Mouse (Mus musculus) urinary bladder, postnatal 4 days (tissue): Measurements from ENCODE around the gene Lrtm2.

Source experiments
- DNase-seq, 2 experiments: peaks; one replicate each; pipeline ENCODE4 v3.0.0; 2021 to 2022; ENCODE audit warnings: low spot score in 2 of 2

Gene Lrtm2

DNA sequence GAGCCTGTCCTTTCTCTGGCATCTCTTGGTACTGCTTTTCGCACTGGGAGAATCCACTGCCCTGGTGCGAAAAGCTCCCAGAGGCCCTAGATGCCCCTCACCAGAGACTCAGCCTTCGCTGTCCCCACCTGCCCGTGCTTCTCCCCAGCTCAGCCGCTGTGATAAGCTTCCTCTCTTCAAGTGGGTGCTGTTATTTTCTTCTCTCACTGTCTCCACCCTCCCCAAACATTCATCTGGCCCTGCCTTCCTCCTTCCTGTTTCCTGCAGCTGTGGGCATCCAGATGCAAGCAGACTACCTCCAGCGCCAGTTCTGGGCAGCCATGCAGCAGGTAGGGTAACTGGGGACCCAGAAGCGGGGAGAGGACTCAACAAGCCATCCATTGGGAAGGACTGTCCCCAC is 5.6 kb upstream of the Lrtm2 start:
- DNase-seq = no peak

GRCm38 (mm10) chr6:119333831-119334230 is 3.3 kb upstream of the Lrtm2 start:
- DNase-seq = no peak

DNA sequence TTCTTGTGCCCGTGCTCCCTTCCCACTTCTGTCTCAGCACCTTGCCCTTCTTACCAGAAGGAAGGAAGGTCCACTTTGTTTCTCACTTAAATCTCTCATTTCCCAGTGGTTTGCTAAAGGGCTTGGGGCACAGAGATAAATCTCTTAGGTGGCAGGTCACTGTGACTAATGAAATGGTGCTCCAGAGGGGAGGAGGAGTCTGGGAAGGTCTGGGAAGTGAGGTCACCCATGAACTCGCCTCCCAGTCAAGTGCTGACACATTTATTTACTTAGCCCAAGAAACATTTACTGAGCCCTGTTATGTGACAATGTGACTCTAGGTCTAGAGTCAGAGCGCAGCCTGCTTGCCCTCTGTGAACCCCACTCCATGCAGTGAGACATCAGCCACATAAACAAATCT is 2.6 kb upstream of the Lrtm2 start:
- no peak for DNase-seq

GRCm38 (mm10) chr6:119332111-119332510 is 1.5 kb upstream of the Lrtm2 start:
- DNase-seq = no peak

GRCm38 (mm10) chr6:119329936-119330335 is 630 bp downstream of the Lrtm2 start:
- DNase-seq = no peak

DNA sequence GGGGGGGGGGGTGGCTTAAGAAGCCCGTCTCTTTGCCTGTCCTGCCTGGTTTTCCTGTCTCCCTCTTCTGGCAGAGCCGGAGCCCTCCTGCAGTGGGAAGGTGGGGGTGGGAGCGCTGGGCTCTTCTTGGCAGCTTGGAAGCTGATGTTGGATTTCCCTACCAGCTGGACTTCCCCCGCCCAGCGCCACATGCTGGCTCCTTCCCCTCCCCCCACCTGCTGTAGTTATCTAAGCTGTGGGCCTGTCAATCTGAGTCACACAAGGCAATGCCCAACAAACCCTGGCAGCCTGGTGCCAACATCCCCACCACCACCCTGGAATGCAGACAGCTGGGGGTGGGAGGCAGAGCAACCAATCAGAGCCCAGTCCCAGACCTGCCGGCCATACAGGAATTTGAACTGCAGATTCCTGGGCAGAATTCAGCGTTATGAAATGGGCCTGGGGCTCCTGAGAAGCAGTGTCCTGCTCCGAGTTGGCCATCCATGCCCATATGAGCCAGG is 1.3 kb downstream of the Lrtm2 start:
- DNase-seq = no peak

DNA sequence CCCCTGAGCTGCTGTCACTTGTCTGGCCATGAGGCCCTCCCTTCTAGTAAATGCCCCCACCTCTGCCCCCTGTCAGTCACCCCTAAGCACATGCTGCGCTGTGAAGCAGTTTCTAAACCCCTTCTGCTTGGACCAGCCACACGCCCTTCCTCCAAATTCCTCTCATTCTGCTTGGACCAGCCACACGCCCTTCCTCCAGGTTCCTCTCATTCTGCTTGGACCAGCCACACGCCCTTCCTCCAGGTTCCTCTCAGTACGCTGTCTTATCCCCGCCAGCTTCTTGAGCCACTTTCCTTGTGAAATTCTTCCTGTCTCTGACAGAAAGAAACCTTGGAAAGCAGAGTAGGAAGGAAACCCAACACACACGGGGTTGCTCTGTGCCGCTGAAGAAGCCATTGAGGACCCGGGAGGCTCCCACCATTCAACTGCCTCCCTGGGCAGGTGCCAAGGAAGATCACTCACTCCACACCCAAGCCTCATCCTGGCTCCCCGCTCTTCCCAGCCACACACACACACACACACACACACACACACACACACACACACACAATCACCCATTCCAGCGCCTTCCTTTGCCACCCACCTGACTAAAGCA is 1.9 kb downstream of the Lrtm2 start:
- no peak for DNase-seq

- DNase-seq = no peak
Measured at GRCm38 (mm10) chr6:119326541-119326940, 4.0 kb downstream of the Lrtm2 start.

- no peak for DNase-seq
Measured at GRCm38 (mm10) chr6:119325978-119326377, 4.6 kb downstream of the Lrtm2 start.

GRCm38 (mm10) chr6:119324776-119325175 is 5.8 kb downstream of the Lrtm2 start:
- no peak for DNase-seq

DNA sequence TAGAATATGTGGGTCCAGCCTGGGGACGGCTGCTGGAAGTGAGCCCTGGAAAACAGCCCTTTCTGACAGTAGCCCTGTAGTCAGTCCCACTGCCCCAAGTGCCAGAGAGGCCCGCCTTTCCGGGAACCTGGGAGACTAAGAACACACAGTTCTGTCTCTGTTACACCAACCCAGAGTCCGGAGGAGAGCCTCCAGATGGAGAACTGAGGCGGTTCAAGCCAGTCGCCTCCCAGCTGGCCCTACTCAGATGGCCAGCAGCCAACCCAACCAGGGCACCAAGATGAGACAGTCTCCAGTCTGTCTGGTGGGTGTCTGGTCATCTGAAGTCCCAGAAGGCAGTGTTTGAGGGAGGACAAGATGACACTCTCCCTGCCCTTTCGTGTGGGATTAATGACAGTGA is 8.8 kb downstream of the Lrtm2 start:
- DNase-seq = no peak

DNA sequence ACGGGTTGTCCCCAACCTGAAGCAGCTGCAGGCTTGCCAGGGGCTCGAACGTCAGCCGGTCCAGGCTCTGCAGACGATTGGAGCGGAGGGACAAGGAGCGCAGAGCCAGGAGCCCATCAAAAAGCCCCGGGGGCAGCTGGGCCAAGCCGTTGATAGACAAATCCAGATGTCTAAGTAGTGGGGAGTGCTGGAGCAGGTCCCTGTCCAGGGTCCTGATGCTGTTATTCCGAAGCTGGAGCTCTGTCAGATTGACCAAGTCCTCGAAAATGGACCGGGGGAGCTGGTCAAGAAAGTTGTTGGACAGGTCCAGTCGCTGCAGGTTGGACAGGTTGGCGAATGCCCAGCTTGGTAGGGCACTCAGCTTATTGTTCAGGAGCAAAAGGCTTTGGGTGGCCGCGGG is 10.1 kb downstream of the Lrtm2 start:
- no peak for DNase-seq

DNA sequence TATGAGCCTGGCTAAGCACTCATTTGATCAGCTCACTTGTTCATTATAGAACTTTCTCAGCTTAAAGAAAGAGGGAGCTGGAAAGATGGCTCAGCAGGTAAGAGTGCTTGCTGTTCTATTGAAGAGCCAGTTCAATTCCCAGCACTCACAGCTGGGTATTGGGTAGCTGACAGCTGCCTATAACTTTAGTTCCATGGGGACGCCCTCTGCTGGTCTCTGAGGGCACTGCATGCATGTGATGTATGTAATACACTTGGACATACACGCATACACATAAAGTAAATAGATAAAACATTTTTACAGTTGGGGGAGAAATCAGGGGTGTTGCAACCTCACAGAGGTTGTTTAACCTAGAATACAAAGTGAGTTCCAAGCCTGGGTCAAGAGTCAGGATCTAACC is 11.2 kb downstream of the Lrtm2 start:
- DNase-seq = no peak

- DNase-seq = no peak
Measured at GRCm38 (mm10) chr6:119318732-119319131, 11.8 kb downstream of the Lrtm2 start.

DNA sequence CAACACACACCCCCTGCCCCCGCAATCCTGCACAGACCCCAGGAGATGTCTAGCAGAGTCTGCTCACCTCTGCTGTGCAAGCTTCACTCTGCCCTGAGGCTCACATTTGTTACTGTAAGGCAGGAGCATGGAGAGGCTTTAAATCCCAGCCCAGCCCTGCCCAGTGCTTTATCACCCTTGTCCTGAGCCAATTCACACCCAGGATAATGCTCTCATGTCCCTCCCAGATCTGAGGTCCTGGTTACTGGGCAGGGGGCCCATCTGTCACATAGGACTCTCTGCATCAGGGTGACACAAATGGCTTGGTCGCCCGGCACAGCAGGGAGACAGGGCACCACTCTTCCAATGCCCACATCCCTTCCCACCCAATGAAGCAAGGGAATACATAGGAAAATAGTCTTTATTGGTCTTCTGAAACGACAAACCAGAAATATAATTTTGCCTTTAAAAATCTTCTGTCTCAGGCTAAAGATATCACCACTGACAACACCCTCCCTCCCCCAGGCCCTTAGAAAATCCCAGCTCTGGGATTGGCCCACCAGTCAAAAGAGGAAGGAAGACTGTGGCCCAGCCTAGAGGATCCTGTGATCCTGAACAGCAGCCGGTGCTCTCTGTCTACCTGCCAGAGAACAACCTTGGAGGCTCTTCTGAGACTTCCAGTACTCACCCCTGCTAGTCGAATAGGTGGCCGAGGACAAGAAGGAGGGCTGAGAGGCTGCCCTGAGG is 15.7 kb downstream of the Lrtm2 start:
- DNase-seq = no peak

DNA sequence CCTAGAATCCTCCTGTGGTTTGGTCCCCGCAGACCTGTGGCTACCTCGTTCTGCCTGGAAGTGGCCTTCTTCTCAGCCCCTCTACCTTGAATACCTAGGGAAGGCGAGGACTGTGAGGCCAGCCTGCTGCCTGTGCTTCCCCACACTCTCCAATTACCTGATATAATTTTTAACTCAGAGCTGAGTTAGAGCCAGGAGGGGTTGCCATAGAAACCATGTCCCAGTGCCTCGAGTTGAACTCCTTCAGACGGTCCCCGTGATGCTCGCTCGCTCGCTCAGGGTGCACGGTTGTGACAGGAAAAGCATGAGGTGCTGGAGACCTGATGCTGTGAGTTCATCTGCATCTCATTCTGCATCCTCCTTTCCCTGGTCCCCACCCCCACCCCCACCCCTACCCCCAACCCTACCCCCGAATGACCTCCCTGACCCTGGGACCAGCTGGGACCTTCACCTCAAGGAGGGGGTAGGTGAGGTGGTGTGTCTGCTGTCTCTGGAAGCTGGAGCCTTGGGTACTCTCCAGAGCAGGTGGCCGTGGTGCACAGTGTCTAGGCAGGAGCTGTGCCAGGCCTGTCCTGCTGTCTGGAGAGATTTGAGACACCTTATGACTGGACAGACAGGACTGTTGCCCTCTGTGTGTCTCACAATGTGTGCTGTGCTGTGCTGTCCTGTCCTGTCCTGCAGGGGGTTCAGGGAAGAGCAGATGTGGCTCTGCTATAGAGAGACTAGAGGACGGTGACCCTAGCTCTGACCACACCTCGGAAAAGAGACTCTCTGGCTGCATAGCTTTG is 16.8 kb downstream of the Lrtm2 start:
- DNase-seq = no peak

- no peak for DNase-seq
Measured at GRCm38 (mm10) chr6:119313096-119313495, 17.5 kb downstream of the Lrtm2 start.

DNA sequence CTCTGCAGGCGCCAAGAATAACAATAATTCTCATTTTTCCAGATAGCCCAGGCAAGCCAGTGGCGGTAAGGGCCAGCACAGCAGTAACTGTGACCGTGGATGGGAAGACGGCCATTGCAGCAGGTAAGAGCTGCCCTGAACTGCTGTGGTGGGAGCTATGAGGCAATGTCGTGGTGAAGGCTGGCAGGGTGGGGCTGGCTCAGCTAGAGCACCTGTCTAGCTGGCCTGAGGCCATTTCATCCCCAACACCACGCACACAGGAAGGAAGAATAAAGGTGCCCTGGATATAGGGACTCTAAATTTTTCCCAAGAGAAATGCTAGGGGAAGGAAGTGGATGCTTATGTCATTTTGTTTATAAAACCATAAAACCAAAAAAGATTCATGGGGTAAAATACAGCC is 18.2 kb downstream of the Lrtm2 start:
- no peak for DNase-seq

DNA sequence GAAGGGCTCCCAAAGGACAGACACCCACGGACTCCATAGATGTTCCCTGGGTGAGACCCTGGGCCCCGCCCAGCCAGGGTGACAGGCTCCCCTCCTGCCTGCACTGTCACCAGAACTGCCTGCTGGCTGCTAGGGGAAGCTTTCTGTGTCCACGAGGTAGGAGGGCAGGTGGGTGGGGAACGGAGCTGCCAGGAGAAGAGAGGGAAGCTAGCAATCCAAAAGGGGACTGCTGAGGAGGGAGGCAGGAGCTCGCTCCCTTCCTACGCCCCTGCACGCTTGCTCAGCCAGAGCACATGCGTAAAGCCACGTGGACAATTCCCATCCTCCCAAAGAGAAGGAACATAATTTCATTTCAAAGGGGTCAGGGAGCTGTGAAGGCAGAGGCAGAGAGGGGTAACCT is 20.4 kb downstream of the Lrtm2 start:
- no peak for DNase-seq

- DNase-seq = no peak
Measured at GRCm38 (mm10) chr6:119307867-119308413, 22.6 kb downstream of the Lrtm2 start.

DNA sequence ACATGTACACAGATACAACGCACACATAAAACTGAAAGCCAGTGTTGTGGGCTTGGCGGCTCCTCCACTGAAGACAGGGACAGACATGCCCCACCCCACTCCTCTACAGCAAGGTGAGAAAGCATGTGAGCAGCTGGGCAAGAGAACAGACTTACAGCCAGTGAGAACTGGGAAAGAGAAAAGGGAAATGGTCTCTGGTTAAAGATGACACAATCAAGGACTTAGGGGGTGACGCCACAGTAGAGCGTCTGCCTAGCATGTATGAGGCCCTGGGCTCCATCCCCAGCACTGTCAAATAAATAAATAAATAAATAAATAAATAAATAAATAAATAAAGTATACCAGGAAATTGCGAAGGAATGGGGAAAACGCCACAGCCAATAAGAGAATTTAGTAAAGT is 27.2 kb downstream of the Lrtm2 start:
- no peak for DNase-seq

DNA sequence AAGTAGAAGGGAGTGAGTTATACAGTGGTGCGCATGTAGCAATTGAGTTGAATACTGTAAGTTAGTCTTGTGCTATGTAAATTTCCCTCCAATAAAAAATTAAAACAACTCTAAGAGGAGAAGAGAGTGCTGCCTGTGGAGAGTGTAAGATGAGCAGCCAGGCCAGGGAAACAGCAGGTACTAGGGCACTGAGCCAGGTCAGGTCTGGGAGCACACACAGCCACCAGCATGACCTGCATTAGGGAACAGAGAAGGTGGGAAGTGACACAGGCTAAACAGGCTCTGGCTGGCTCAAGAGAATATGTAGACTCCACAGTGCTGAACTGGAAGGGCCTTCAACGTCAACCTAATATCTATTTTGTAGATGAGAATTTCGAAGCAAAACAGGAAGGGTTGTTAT is 29.3 kb downstream of the Lrtm2 start:
- DNase-seq = no peak

- peak in 1 of 2 experiments; percentile 50 for DNase-seq
Measured at GRCm38 (mm10) chr6:119280761-119281160, 49.8 kb downstream of the Lrtm2 start.
